Comparison of ENCODE assay signal across 21 mouse cellular contexts in genomic region chr14:47915621-47916020, GRCm38 (mm10).
DNase-seq lines count a peak whose midpoint lies in the region; ATAC-seq and TF ChIP-seq lines count a peak whose summit lies in the region.
"Had no signal": no experiment of that assay in that cellular context is flagged by ENCODE, and none has a peak within 500 bp of the region (broad histone marks: within the 10 kb centered on the region; RNA-seq: fewer than 3 reads in every experiment).

No protein-coding gene starts in this region.

- no peaks in the 10 kb centered on the region for H3K9me3 ChIP-seq in embryonic facial prominence, embryonic 14.5 days (ENCODE audit: control insufficient read depth, low read length)
- H3K9me3 ChIP-seq in embryonic facial prominence, embryonic 10.5 days, result no peaks in the 10 kb centered on the region
- H3K9me3 ChIP-seq in kidney, postnatal 0 days (replicated peaks; ENCODE audit: low read length), result no peaks in the 10 kb centered on the region
- no peaks in the 10 kb centered on the region for H3K9me3 ChIP-seq in megakaryocyte, embryonic 14.5 days
- H3K9me3 ChIP-seq: forebrain, embryonic 15.5 days; heart, embryonic 13.5 days; hindbrain, embryonic 13.5 days; liver, embryonic 12.5 days; lung, embryonic 15.5 days had no signal

- DNase-seq in embryonic facial prominence, embryonic 14.5 days (ENCODE audit: low spot score), result peak; percentile 33
- no peak for DNase-seq in embryonic facial prominence, embryonic 10.5 days (ENCODE audit: low spot score)
- DNase-seq in kidney, postnatal 0 days (ENCODE audit: low spot score), result peak; percentile 53
- DNase-seq in kidney, adult 2 months, result no peak
- no peak for DNase-seq in urinary bladder, adult 18-20 months (ENCODE audit: low spot score in 2 of 2)
- DNase-seq: adrenal gland, postnatal 36 days; cerebellum, adult 9-10 months; gastrocnemius, postnatal 14 days; heart, adult 2 months; kidney, adult 18-20 months; kidney, postnatal 14 days; thymus, postnatal 25 days had no signal

- WGBS in embryonic facial prominence, embryonic 14.5 days, result 37% methylated on average over 1 of the region's 1 CpGs
- 78% methylated on average over 1 of the region's 1 CpGs for whole genome bisulfite sequencing in embryonic facial prominence, embryonic 10.5 days
- 46% methylated on average over 1 of the region's 1 CpGs for WGBS in kidney, postnatal 0 days
- 60% methylated on average over 1 of the region's 1 CpGs for WGBS in kidney, adult 2 months

- H3K4me1 ChIP-seq in embryonic facial prominence, embryonic 14.5 days (ENCODE audit: control insufficient read depth, insufficient read depth, low read length), result no peaks in the 10 kb centered on the region
- H3K4me1 ChIP-seq in embryonic facial prominence, embryonic 10.5 days, result peaks cover 13% of the 10 kb centered on the region
- no peaks in the 10 kb centered on the region for H3K4me1 ChIP-seq in kidney, postnatal 0 days (replicated peaks; ENCODE audit: insufficient read depth, low read length)
- peaks cover 10% of the 10 kb centered on the region; the same call in 1 of the 2 replicates for H3K4me1 ChIP-seq in kidney, adult 2 months (ENCODE audit: control insufficient read depth, insufficient read depth, low read length)
- H3K4me1 ChIP-seq in megakaryocyte, embryonic 14.5 days, result no peaks in the 10 kb centered on the region
- H3K4me1 ChIP-seq: liver, embryonic 12.5 days had no signal

- ATAC-seq in embryonic facial prominence, embryonic 14.5 days (ENCODE audit: low read depth), result no peak
- ATAC-seq in kidney, postnatal 0 days (replicated peaks; ENCODE audit: low FRiP score, low read depth), result no peak
- no peak for ATAC-seq in megakaryocyte, adult 5-6 weeks (ENCODE audit: poor library complexity, severe bottlenecking)
- ATAC-seq: forebrain, embryonic 15.5 days; inflammation-experienced regulatory T-cells, adult 6 months; liver, embryonic 12.5 days had no signal

- H3K4me2 ChIP-seq in embryonic facial prominence, embryonic 14.5 days (ENCODE audit: low read depth, low read length), result no peak overlapping the region
- H3K4me2 ChIP-seq in kidney, postnatal 0 days (ENCODE audit: low read length), result no peak overlapping the region
- H3K4me2 ChIP-seq: forebrain, embryonic 15.5 days; heart, embryonic 13.5 days; hindbrain, embryonic 13.5 days; liver, embryonic 12.5 days; lung, embryonic 15.5 days had no signal

- H3K27ac ChIP-seq in embryonic facial prominence, embryonic 14.5 days (replicated peaks; ENCODE audit: low read depth, low read length), result no peak overlapping the region
- no peak overlapping the region; the same call in 1 of the 2 replicates for H3K27ac ChIP-seq in embryonic facial prominence, embryonic 10.5 days (replicated peaks)
- H3K27ac ChIP-seq in kidney, postnatal 0 days, result no peak overlapping the region
- no peak overlapping the region for H3K27ac ChIP-seq in kidney, adult 2 months (ENCODE audit: insufficient read depth, low read depth, low read length)
- H3K27ac ChIP-seq: forebrain, embryonic 15.5 days; heart, adult 2 months; heart, embryonic 13.5 days; hindbrain, embryonic 13.5 days; layer of hippocampus, adult 2 months; liver, embryonic 12.5 days; lung, embryonic 15.5 days had no signal

- H3K4me3 ChIP-seq in embryonic facial prominence, embryonic 14.5 days (ENCODE audit: low read depth, low read length), result no peak overlapping the region
- H3K4me3 ChIP-seq in embryonic facial prominence, embryonic 10.5 days, result no peak overlapping the region
- H3K4me3 ChIP-seq in kidney, postnatal 0 days (replicated peaks; ENCODE audit: low read depth, low read length), result no peak overlapping the region
- no peak overlapping the region for H3K4me3 ChIP-seq in kidney, adult 2 months (ENCODE audit: insufficient read depth, low read depth, low read length)
- peak overlapping the region; percentile 11 for H3K4me3 ChIP-seq in megakaryocyte, embryonic 14.5 days (replicated peaks)
- H3K4me3 ChIP-seq: forebrain, embryonic 15.5 days; heart, adult 2 months; heart, embryonic 13.5 days; hindbrain, embryonic 13.5 days; layer of hippocampus, adult 2 months; liver, embryonic 12.5 days; lung, embryonic 15.5 days had no signal

- H3K36me3 ChIP-seq in embryonic facial prominence, embryonic 14.5 days (ENCODE audit: control insufficient read depth, insufficient read depth, low read length), result no peaks in the 10 kb centered on the region
- no peaks in the 10 kb centered on the region for H3K36me3 ChIP-seq in embryonic facial prominence, embryonic 10.5 days (replicated peaks)
- H3K36me3 ChIP-seq in kidney, postnatal 0 days (ENCODE audit: insufficient read depth, low read length), result no peaks in the 10 kb centered on the region
- H3K36me3 ChIP-seq in kidney, adult 2 months (ENCODE audit: control insufficient read depth, insufficient read depth, low read length), result no peaks in the 10 kb centered on the region
- no peaks in the 10 kb centered on the region for H3K36me3 ChIP-seq in megakaryocyte, embryonic 14.5 days (replicated peaks; ENCODE audit: low read length)
- H3K36me3 ChIP-seq: forebrain, embryonic 15.5 days; heart, embryonic 13.5 days; hindbrain, embryonic 13.5 days; liver, embryonic 12.5 days; lung, embryonic 15.5 days had no signal

- TF ChIP-seq CTCF in kidney, postnatal 0 days (IDR thresholded peaks at IDR 0.05; ENCODE audit: low read depth), result no peak
- TF ChIP-seq CTCF in kidney, adult 2 months (conservative IDR thresholded peaks at IDR 0.05; ENCODE audit: insufficient read depth, insufficient read length, low read depth, low read length), result no peak

- no peak overlapping the region for H3K9ac ChIP-seq in embryonic facial prominence, embryonic 14.5 days (ENCODE audit: low read depth, low read length)
- H3K9ac ChIP-seq in kidney, postnatal 0 days (ENCODE audit: low read depth, low read length), result no peak overlapping the region
- H3K9ac ChIP-seq: forebrain, embryonic 15.5 days; heart, embryonic 13.5 days; hindbrain, embryonic 13.5 days; liver, embryonic 12.5 days; lung, embryonic 15.5 days had no signal

- no peak for TF ChIP-seq POLR2A in kidney, adult 2 months (IDR thresholded peaks at IDR 0.05; ENCODE audit: low read depth, low read length)

- H3K27me3 ChIP-seq in embryonic facial prominence, embryonic 14.5 days (replicated peaks; ENCODE audit: control insufficient read depth, insufficient read depth, low read length), result no peaks in the 10 kb centered on the region
- H3K27me3 ChIP-seq in embryonic facial prominence, embryonic 10.5 days (replicated peaks; ENCODE audit: low read depth, poor library complexity, severe bottlenecking), result 0 out of 2 replicates have a peak, but pooled peaks cover 4% of the 10 kb centered on the region
- H3K27me3 ChIP-seq in kidney, postnatal 0 days (ENCODE audit: insufficient read depth, low read length), result no peaks in the 10 kb centered on the region
- H3K27me3 ChIP-seq in kidney, adult 2 months (replicated peaks; ENCODE audit: control insufficient read depth, insufficient read depth, low read length), result no peaks in the 10 kb centered on the region
- no peaks in the 10 kb centered on the region for H3K27me3 ChIP-seq in megakaryocyte, embryonic 14.5 days (replicated peaks)
- H3K27me3 ChIP-seq: forebrain, embryonic 15.5 days; heart, embryonic 13.5 days; hindbrain, embryonic 13.5 days; lung, embryonic 15.5 days had no signal

Comparison
In these comparisons a context has a peak if more than half of its experiments do, and no peak if none do; other contexts are left out.
1. DNase-seq: peak in embryonic facial prominence, embryonic 14.5 days (single experiment) and kidney, postnatal 0 days (single experiment); none in embryonic facial prominence, embryonic 10.5 days (single experiment), kidney, adult 2 months (single experiment) and urinary bladder, adult 18-20 months (0 of 2).